Mouse (Mus musculus): ENCODE measurements around the gene Htra1. TPM values are rescaled to one million over a fixed set of nuclear protein-coding genes. Genes with fewer than 3 reads are reported as not detected.
A peak's percentile ranks its signal among the peaks of the same experiment; 100 is the strongest.

Gene Htra1
- total and polyA plus RNA-seq, 2 experiments from 2014 or later: 49.4 to 58.7 TPM

DNA sequence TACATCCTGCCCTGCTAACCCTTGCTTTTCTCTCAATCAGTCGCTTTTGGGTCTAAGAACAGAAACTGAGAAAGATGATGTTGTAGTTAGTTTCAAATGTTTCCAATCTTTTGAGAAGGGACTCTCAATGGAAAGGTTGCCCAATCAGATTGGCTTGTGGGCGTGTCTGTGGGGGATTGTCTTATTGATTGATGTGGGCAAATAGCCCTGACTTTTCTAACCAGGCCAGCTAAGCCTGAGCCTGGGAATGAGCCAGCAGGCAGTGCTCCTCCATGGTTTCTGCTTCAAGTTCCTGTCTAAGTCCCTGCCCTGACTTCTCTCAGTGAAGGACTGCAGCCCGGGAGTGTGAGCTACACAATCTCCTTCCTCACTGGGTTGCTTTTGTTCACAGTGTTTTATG is 53.5 kb downstream of the Htra1 start:
- ATAC-seq: no peak
- no peaks in the 10 kb centered on the region for H3K4me1 ChIP-seq (ENCODE audit: insufficient read depth, low read length)
- no peaks in the 10 kb centered on the region for H3K27me3 ChIP-seq (ENCODE audit: insufficient read depth, low read length)
- no peak for TF ChIP-seq CTCF (IDR thresholded peaks at IDR 0.05; ENCODE audit: low read depth)
- no peak overlapping the region for H3K4me2 ChIP-seq (ENCODE audit: low read depth, low read length)
- 53% methylated on average over 3 of the region's 3 CpGs for WGBS
- H3K9ac ChIP-seq (replicated peaks; ENCODE audit: low read length): no peak overlapping the region
- H3K27ac ChIP-seq: no peak overlapping the region
- H3K36me3 ChIP-seq (ENCODE audit: insufficient read depth, low read length): no peaks in the 10 kb centered on the region
- no peak for DNase-seq (ENCODE audit: low spot score)
- no peaks in the 10 kb centered on the region for H3K9me3 ChIP-seq (ENCODE audit: low read length)
- H3K4me3 ChIP-seq (ENCODE audit: low read length): no peak overlapping the region

DNA sequence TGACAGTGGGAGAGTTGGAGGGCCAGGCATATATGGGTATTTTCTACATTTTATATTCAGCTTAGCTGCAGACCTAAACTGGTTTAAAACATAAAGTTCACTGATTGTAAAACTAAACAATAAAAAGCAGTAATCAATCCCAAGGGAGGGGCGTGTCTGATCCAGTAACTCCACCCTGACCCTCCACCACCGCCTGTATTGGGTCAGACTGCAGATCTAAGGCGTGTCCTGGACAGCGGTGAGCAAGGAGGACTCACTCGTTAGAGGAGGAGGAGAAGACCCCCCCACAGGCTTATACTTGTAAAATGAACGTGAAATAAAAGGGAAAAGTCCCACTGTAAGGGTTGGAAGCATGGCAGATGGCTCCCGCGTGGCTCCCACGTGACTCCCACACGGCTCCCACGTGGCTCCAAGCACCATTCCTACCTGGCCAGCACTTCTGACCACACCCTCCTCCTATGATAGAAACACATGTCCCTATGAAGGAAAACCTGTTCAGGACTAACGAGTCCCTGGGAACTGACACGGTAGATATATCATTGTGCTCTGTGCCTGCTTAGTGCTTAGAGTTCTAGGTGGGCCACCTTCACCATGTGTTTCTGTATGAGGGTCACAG is 55.4 kb downstream of the Htra1 start:
- Histone ChIP-seq H3K9ac (replicated peaks; ENCODE audit: low read length) (no peak overlapping the region), H3K27me3 (ENCODE audit: insufficient read depth, low read length) (no peaks in the 10 kb centered on the region), H3K9me3 (ENCODE audit: low read length) (0 out of 2 replicates have a peak, but pooled peaks cover 3% of the 10 kb centered on the region), H3K27ac (no peak overlapping the region), H3K36me3 (ENCODE audit: insufficient read depth, low read length) (no peaks in the 10 kb centered on the region), H3K4me2 (ENCODE audit: low read depth, low read length) (no peak overlapping the region), H3K4me1 (ENCODE audit: insufficient read depth, low read length) (no peaks in the 10 kb centered on the region), H3K4me3 (ENCODE audit: low read length) (no peak overlapping the region)
- 89% methylated on average over 13 of the region's 13 CpGs for WGBS
- DNase-seq (ENCODE audit: low spot score): no peak
- ATAC-seq: no peak
- TF ChIP-seq CTCF (IDR thresholded peaks at IDR 0.05; ENCODE audit: low read depth): no peak

DNA sequence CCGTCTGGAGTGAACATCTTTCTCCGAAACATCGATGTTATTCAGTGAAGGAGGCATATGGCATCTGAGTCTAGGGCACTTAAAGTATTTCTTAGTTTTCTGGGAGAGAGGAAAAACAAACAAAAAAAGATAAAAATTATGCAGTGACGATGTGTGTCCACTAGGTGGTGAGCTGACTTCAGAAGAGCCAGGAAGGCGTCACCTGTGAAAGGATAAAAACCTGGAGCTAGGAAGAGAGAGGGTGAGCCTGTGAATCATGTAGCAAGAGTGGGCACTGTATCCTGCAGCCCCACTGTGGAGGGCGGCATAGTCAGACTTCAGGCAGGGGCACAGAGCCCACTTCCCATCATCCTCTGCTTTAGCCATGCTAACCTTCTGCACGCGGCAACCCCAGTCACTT is 58.0 kb downstream of the Htra1 start:
- Histone ChIP-seq H3K4me1 (ENCODE audit: insufficient read depth, low read length) (no peaks in the 10 kb centered on the region), H3K9me3 (ENCODE audit: low read length) (0 out of 2 replicates have a peak, but pooled peaks cover 3% of the 10 kb centered on the region), H3K27ac (no peak overlapping the region), H3K4me2 (ENCODE audit: low read depth, low read length) (no peak overlapping the region), H3K9ac (replicated peaks; ENCODE audit: low read length) (no peak overlapping the region), H3K4me3 (ENCODE audit: low read length) (no peak overlapping the region), H3K27me3 (ENCODE audit: insufficient read depth, low read length) (no peaks in the 10 kb centered on the region), H3K36me3 (ENCODE audit: insufficient read depth, low read length) (no peaks in the 10 kb centered on the region)
- WGBS: 50% methylated on average over 8 of the region's 8 CpGs
- DNase-seq (ENCODE audit: low spot score): peak; percentile 67
- ATAC-seq: no peak
- peak; percentile 79 for TF ChIP-seq CTCF (IDR thresholded peaks at IDR 0.05; ENCODE audit: low read depth)

DNA sequence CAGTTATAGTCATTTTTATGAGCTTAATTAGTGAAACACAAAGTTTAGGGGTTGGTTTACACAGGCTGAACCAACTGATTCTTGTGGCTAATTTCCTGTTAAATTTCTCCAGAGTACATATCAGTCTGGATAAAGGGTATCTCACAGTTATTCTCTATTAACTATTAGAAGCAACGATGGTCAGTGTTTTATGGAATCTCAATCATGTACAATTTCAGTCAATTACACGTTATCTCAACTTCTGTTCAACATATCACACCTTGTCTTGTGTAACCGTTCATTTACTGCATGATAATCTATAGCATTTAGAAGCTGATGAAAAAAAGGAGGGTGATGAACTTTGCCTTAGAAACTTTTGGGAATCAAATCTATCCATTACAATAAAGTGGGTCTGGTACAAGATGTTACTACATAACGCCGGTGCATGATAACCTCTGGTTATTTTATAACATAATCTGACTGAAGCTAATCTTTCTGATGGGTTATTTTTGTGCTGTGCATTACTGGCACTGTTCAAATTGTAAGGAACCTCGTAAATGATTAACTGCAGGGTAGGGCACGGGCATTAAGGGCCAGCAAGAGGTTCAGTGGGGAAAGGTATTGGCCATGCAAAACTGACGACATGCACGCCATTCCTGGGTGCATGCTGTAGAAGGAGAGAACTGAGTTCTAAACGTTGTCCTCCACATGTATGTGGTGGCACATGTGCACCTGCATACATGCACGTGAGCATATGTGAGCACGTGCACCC is 66.2 kb downstream of the Htra1 start:
- no peak overlapping the region for H3K27ac ChIP-seq
- H3K36me3 ChIP-seq (ENCODE audit: insufficient read depth, low read length): no peaks in the 10 kb centered on the region
- no peak overlapping the region for H3K4me3 ChIP-seq (ENCODE audit: low read length)
- no peak for TF ChIP-seq CTCF (IDR thresholded peaks at IDR 0.05; ENCODE audit: low read depth)
- peaks cover 8% of the 10 kb centered on the region; the same call in 1 of the 2 replicates for H3K9me3 ChIP-seq (ENCODE audit: low read length)
- DNase-seq (ENCODE audit: low spot score) (no peak), ATAC-seq (no peak)
- no peak overlapping the region for H3K4me2 ChIP-seq (ENCODE audit: low read depth, low read length)
- 89% methylated on average over 12 of the region's 12 CpGs for WGBS
- no peaks in the 10 kb centered on the region for H3K27me3 ChIP-seq (ENCODE audit: insufficient read depth, low read length)
- no peaks in the 10 kb centered on the region for H3K4me1 ChIP-seq (ENCODE audit: insufficient read depth, low read length)
- H3K9ac ChIP-seq (replicated peaks; ENCODE audit: low read length): no peak overlapping the region

DNA sequence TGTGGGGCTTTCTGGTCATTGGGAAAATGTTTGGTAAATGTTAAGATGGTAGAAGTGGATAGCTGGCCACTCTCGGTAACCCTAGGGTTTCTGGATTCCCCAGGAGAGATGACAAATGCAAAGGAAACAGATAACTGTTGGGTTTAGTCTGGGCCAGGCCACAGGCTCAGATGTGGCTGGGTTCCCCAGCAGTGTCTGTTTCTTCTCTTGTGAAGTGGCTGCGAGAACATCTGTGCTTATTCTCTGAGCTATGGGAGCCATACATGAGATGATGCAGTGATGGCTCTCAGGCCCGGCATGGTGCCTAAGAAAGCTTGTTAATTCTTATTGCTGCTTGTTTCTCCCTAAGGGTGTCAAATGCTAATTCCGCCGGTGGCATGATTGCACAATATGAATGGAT is 68.2 kb downstream of the Htra1 start:
- H3K9ac ChIP-seq (replicated peaks; ENCODE audit: low read length): no peak overlapping the region
- H3K27ac ChIP-seq: no peak overlapping the region
- no peak overlapping the region for H3K4me2 ChIP-seq (ENCODE audit: low read depth, low read length)
- no peak overlapping the region for H3K4me3 ChIP-seq (ENCODE audit: low read length)
- no peak for TF ChIP-seq CTCF (IDR thresholded peaks at IDR 0.05; ENCODE audit: low read depth)
- H3K9me3 ChIP-seq (ENCODE audit: low read length): peaks cover 12% of the 10 kb centered on the region; the same call in 1 of the 2 replicates
- ATAC-seq (no peak), DNase-seq (ENCODE audit: low spot score) (no peak)
- WGBS: 85% methylated on average over 5 of the region's 5 CpGs
- no peaks in the 10 kb centered on the region for H3K4me1 ChIP-seq (ENCODE audit: insufficient read depth, low read length)
- no peaks in the 10 kb centered on the region for H3K36me3 ChIP-seq (ENCODE audit: insufficient read depth, low read length)
- H3K27me3 ChIP-seq (ENCODE audit: insufficient read depth, low read length): no peaks in the 10 kb centered on the region

DNA sequence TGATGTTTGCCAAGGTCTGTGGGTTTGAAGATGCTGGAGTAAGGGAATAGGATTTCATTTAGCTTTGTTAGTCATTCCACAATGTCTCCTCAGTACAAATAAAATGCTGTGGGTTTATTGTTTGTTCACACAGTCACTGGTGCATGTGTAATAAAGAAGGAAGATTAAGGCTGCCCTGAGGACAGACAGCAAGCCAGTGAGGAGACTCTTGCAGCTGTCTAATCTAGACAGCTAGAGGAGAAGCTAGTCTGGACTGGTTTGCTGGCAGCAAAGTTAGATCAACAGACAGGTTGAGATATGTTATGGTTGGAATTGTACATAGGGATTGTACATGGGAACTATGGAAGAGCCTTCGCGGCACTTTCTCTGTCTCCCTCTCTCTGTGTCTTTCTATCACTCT is 71.3 kb downstream of the Htra1 start:
- no peaks in the 10 kb centered on the region for H3K36me3 ChIP-seq (ENCODE audit: insufficient read depth, low read length)
- TF ChIP-seq CTCF (IDR thresholded peaks at IDR 0.05; ENCODE audit: low read depth): no peak
- H3K27me3 ChIP-seq (ENCODE audit: insufficient read depth, low read length): no peaks in the 10 kb centered on the region
- ATAC-seq (no peak), DNase-seq (ENCODE audit: low spot score) (no peak)
- no peak overlapping the region for H3K27ac ChIP-seq
- H3K4me3 ChIP-seq (ENCODE audit: low read length): no peak overlapping the region
- peaks cover 12% of the 10 kb centered on the region; the same call in 1 of the 2 replicates for H3K9me3 ChIP-seq (ENCODE audit: low read length)
- whole genome bisulfite sequencing: 97% methylated on average over 2 of the region's 2 CpGs
- H3K4me1 ChIP-seq (ENCODE audit: insufficient read depth, low read length): no peaks in the 10 kb centered on the region
- no peak overlapping the region for H3K4me2 ChIP-seq (ENCODE audit: low read depth, low read length)
- no peak overlapping the region for H3K9ac ChIP-seq (replicated peaks; ENCODE audit: low read length)

DNA sequence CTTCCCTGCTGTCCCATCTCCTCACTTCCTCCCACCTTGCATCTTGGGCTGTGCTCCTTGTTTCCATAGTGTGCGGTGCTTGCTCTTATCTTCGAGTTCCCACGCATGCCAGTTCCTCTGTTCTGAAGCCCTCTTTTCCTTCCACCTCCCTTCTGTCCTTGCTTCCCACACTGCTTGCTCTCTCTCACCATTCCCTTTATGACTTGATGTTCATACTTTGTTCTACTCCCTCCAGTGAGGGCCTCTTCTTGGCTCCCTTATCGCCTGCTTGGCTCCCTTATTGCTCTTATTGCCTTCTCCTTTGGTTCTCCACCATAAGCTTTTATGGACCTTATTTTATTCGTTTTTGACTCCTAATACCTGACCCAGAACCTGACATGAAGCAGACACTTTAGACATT is 73.3 kb downstream of the Htra1 start:
- no peaks in the 10 kb centered on the region for H3K4me1 ChIP-seq (ENCODE audit: insufficient read depth, low read length)
- H3K27ac ChIP-seq: no peak overlapping the region
- DNase-seq (ENCODE audit: low spot score): no peak
- H3K4me2 ChIP-seq (ENCODE audit: low read depth, low read length): no peak overlapping the region
- peaks cover 12% of the 10 kb centered on the region; the same call in 1 of the 2 replicates for H3K9me3 ChIP-seq (ENCODE audit: low read length)
- WGBS: 89% methylated on average over 5 of the region's 5 CpGs
- ATAC-seq: no peak
- no peaks in the 10 kb centered on the region for H3K27me3 ChIP-seq (ENCODE audit: insufficient read depth, low read length)
- TF ChIP-seq CTCF (IDR thresholded peaks at IDR 0.05; ENCODE audit: low read depth): no peak
- H3K36me3 ChIP-seq (ENCODE audit: insufficient read depth, low read length): no peaks in the 10 kb centered on the region
- H3K4me3 ChIP-seq (ENCODE audit: low read length): no peak overlapping the region
- H3K9ac ChIP-seq (replicated peaks; ENCODE audit: low read length): no peak overlapping the region

All from hindbrain, postnatal 0 days (tissue).